Mouse (Mus musculus) splenic B cell, adult 2 months (primary cell): ENCODE data around the gene Nkain4.
A peak's percentile ranks its signal among the peaks of the same experiment; 100 is the strongest.

Experiments used
- DNase-seq: peaks from one replicate; pipeline ENCODE4 v3.0.0-alpha.2; 2011; ENCODE audit warnings: low read depth, low spot score
- H3K27me3 ChIP-seq: 2 replicates; pipeline ENCODE4 v1.6.1; 2012; ENCODE audit warnings: mild to moderate bottlenecking, low read length, moderate library complexity, mixed read lengths; ENCODE audit not compliant: control insufficient read depth, poor library complexity, insufficient read depth, severe bottlenecking
- H3K36me3 ChIP-seq: 2 replicates; pipeline ENCODE4 v1.6.1; 2012; ENCODE audit warnings: mild to moderate bottlenecking, low read length, moderate library complexity, mixed read lengths; ENCODE audit not compliant: control insufficient read depth, poor library complexity, insufficient read depth, severe bottlenecking

Nkain4 gene

GRCm38 (mm10) chr2:180954061-180955047 is at the start of gene Nkain4:
Nkain4 (minus strand) TSS chr2:180954699.
- peak; percentile 19 for DNase-seq
- Histone ChIP-seq H3K27me3 (no peaks in the 10 kb centered on the region), H3K36me3 (no peaks in the 10 kb centered on the region)

- no peaks in the 10 kb centered on the region for H3K36me3 ChIP-seq
- DNase-seq: no peak
- H3K27me3 ChIP-seq: no peaks in the 10 kb centered on the region
These were observed 42.4 kb upstream of the Nkain4 start for GRCm38 (mm10) chr2:180996905-180997304.

DNA sequence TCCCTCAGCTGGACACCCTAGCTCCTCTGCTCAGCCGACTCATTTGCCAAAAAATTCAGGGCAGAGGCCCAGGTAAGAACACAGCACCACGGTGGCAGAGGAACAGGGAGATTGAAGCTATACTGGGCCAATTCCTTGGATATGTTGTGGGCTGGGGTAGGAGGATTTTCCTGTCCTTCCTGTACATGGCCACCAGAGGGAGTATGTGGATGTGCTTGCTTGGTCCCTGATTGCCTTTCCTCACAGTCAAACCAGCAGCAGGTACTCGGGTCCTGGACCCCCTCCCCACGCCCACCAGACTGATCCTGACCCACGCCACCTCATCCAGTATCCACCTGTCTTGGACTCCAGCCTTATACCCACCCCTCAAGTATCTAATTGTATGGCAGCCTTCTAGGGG is 41.9 kb upstream of the Nkain4 start:
- DNase-seq: peak; percentile 53
- no peaks in the 10 kb centered on the region for H3K27me3 ChIP-seq

DNA sequence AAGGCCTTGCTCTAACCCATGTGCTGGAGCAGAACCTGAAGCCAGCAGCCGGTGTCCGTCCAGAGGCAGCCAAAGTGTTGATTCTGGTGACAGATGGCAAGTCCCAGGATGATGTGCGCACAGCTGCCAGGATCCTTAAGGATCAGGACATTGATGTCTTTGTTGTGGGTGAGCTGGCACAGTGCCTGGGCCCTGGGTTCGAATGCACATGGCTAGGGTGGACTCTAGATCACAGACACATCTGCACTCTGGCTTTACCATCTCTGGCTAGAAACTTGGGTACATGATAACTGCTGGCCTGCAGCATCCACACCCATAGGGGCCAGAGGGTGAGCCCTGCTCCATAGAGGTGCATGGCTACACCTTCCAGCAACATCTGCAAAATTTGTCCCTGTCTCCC is 41.0 kb upstream of the Nkain4 start:
- Histone ChIP-seq H3K36me3 (no peaks in the 10 kb centered on the region), H3K27me3 (no peaks in the 10 kb centered on the region)
- DNase-seq: no peak

More for the DNA sequence above, 41.9 kb upstream of the Nkain4 start:
- H3K36me3 ChIP-seq: no peaks in the 10 kb centered on the region

GRCm38 (mm10) chr2:180994360-180994759 is 39.9 kb upstream of the Nkain4 start:
- no peaks in the 10 kb centered on the region for H3K27me3 ChIP-seq
- no peaks in the 10 kb centered on the region for H3K36me3 ChIP-seq
- no peak for DNase-seq

DNA sequence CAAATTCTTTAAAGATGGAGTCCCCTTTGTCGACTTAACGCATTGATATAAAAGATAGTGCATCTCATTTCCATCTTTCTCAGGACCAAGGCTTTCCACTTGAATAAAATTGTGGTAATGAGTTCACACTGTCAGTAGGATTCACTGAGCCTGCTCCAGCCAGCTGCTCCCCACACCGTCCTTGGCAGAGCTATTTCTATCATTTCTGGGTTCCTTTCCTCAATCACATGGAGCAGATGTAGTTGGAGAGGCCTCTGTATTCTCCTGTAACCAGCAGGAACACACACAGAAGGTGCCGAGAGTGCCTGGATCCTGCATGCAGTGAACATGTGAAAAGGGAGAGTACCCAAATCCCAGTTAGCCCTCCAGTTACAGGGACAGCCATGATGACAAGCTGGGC is 35.8 kb upstream of the Nkain4 start:
- DNase-seq: no peak
- Histone ChIP-seq H3K36me3 (no peaks in the 10 kb centered on the region), H3K27me3 (no peaks in the 10 kb centered on the region)

GRCm38 (mm10) chr2:180988948-180989347 is 34.4 kb upstream of the Nkain4 start:
- no peaks in the 10 kb centered on the region for H3K27me3 ChIP-seq
- H3K36me3 ChIP-seq: no peaks in the 10 kb centered on the region
- DNase-seq: no peak

- H3K36me3 ChIP-seq: no peaks in the 10 kb centered on the region; the same call in 1 of the 2 replicates
- no peaks in the 10 kb centered on the region for H3K27me3 ChIP-seq
- DNase-seq: no peak
These were observed 33.9 kb upstream of the Nkain4 start for GRCm38 (mm10) chr2:180988347-180988913.

DNA sequence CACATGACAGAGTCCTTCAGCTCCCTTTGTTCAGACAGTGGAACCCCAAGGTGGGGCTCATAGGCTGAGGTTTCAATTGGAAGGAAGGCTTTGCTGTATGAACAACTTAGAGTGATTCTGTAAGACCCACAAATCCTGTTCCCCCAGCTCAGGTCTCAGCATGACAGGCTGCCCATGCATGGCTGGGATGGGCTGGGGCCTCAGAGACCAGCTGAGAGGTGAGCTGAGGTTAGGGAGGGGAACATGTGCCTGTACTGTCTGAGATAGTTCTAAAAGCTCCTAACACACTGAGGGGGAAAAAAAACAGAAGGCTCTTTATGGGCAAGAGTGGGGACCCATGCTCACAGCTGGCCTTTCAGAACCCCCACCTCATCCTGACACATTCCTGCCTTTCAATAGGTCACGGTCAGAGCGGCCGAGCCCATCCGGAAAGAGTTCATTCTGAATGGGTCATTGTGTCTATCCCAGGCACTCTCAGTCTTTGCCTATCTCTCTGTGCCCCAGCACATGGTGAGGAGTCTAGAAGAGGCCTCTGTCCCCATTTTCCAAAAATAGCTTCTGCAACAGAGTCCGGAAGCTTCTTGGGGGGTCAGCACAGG is 33.0 kb upstream of the Nkain4 start:
- Histone ChIP-seq H3K27me3 (no peaks in the 10 kb centered on the region), H3K36me3 (no peaks in the 10 kb centered on the region; the same call in 1 of the 2 replicates)
- no peak for DNase-seq

DNA sequence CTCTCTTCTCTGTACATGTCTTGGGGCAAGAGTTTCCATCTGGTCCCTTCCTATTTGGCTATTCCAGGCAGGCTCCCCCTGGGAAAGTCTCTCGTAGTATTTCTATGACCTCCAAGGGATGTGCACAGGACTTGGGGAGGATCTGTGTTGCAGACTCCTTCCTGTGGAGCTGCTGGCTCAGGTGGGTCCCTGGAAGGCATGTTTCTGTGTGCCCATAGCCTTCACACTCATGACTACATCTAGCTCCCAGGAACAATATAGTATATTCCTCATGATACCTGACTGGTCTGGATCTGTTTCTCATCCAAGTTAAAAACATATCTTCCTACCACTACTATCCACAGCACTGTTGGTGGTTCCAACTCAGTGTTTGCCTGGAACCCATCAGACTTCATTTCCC is 32.5 kb upstream of the Nkain4 start:
- H3K36me3 ChIP-seq: no peaks in the 10 kb centered on the region; the same call in 1 of the 2 replicates
- no peaks in the 10 kb centered on the region for H3K27me3 ChIP-seq
- DNase-seq: no peak

- no peaks in the 10 kb centered on the region for H3K27me3 ChIP-seq
- no peak for DNase-seq
- no peaks in the 10 kb centered on the region; the same call in 1 of the 2 replicates for H3K36me3 ChIP-seq
These were observed 31.9 kb upstream of the Nkain4 start, which contains the start of gene Col20a1 for GRCm38 (mm10) chr2:180986449-180986848. Col20a1 (plus strand) TSS chr2:180986535.

DNA sequence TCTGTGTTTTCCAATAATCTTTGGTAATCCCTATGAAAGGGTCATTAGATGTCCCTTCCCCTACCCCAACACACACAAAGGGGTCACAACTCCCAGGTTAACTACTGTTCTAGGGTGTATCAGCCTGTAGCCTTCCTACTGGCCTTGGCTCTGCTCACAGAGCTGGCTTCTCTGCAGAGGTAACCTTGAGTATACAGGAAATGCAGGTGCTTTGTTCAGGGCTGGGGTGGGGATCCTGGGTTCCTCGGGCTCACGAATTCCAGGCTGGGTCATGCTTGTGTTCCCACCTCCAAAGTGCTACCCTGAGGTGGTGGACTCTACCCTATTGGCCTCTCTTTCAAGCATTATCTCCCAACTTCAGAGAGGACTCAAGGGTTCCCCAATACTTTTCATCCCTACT is 31.1 kb upstream of the Nkain4 start:
- no peaks in the 10 kb centered on the region; the same call in 1 of the 2 replicates for H3K36me3 ChIP-seq
- no peaks in the 10 kb centered on the region for H3K27me3 ChIP-seq
- DNase-seq: no peak

DNA sequence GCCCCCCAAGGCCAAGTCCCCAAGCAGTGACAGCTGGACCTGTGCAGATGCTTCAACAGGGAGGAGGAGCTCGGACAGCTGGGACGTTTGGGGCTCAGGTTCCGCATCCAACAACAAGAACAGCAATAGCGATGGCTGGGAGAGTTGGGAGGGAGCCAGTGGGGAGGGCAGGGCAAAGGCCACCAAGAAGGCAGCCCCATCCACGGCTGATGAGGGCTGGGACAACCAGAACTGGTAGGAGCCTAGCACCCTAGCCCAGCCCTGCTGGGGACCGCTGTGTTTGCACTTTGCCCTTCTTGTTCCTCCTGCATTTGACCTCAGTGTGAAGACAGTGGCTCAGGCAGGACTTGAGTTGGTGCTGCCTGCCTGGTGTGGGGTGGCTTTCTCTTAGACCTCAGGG is 26.6 kb upstream of the Nkain4 start:
- H3K27me3 ChIP-seq: no peaks in the 10 kb centered on the region
- H3K36me3 ChIP-seq: peaks cover 14% of the 10 kb centered on the region
- DNase-seq: no peak

- Histone ChIP-seq H3K27me3 (no peaks in the 10 kb centered on the region), H3K36me3 (peaks cover 2% of the 10 kb centered on the region)
- DNase-seq: peak; percentile 87
These were observed 12.7 kb upstream of the Nkain4 start, which contains the start of gene Arfgap1 for GRCm38 (mm10) chr2:180967010-180967763. Arfgap1 (plus strand) TSS chr2:180967225.
